Mouse (Mus musculus) spleen, postnatal 10 days (tissue): ENCODE data around the gene Tmem198.

ENCODE experiments used
- DNase-seq, 2 experiments: peaks; one replicate each; pipeline ENCODE4 v3.0.0; 2021 to 2022; ENCODE audit warnings: low spot score in 2 of 2

The Tmem198 gene

GRCm38 (mm10) chr1:75487405-75488161, 8.3 kb downstream of the Tmem198 start:
- peak in 1 of 2 experiments; percentile 54 for DNase-seq

DNA sequence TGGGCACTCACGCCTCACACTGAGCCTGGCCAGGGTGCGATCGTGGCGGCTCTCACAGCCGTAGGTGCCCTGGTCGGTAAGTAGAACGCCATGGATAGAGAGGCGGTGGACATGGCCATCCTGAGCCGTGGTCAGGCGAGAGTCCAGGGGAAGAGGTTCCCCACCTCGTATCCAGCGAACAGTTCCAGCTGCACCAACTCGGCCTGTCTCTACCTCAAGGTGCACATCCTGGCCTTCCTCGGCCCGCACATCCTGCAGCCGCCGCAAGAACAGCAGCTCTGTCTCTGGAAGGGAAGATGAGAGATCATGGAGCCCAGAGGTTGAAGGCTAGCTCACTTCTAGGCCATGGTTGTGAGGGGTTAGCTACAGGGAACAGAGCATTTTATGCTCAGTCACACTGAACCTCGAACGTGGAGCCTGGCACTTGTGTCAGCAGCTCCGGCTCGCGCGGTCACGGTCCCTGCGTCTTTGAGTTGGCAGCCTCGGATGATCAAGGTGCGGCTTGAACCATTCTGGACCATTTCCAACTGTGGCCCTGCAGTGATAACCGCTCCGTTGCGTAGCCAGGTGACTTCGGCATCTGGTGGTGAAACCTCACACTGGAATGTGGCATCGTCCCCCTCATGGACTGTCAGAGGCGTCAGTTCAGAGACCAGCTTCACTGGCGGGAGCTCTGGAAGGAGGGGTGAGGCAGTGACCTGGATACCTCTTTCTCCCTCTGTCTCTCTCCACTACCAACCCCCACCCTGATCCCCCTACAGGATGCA, 11.6 kb downstream of the Tmem198 start:
- DNase-seq, result no peak

- no peak for DNase-seq
These were observed 13.3 kb downstream of the Tmem198 start for GRCm38 (mm10) chr1:75492579-75493170.

GRCm38 (mm10) chr1:75494878-75495548, 15.7 kb downstream of the Tmem198 start:
- DNase-seq, result no peak

- no peak for DNase-seq
These were observed 19.6 kb downstream of the Tmem198 start for GRCm38 (mm10) chr1:75498897-75499296.

DNA sequence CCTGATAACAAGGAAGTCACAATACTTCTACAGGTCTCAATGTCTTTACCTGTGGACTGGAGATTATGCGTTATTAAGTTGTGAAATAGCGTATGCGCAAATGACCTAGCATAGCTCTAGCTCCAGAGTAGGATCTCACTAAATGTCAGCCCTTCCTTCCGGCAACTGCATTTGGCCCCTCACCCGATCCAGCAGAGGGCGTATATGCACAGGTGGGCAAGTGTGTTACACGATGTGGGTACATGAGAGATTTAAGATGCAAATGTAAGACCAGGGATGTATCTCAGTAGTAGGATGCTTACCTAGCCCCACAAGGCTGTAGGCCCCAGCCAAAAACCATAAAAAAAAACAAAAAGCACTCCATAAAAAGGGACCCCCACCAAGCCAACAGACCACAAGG, 20.1 kb downstream of the Tmem198 start:
- DNase-seq, result no peak

- DNase-seq, result no peak
These were observed 22.6 kb downstream of the Tmem198 start for GRCm38 (mm10) chr1:75501905-75502304.

- DNase-seq, result no peak
These were observed 23.8 kb downstream of the Tmem198 start for GRCm38 (mm10) chr1:75502945-75503650.

DNA sequence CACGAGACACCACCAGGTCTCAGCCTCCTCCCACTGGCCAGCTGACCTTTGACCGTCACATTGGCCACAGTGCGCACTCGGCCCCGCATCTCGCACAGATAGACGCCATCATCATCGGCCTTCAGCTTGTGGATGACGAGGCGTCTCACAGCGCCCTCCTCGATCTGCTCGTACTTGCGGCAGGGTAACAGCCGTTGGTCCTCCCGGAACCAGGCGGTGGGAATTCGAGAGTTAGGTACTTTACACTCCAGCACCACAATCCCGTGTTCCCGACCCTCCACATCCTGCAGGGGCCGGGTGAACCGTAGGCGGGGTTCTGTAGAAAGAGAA, 24.3 kb downstream of the Tmem198 start:
- no peak for DNase-seq

- DNase-seq, result no peak
These were observed 25.1 kb downstream of the Tmem198 start for GRCm38 (mm10) chr1:75504256-75505045.

- no peak for DNase-seq
These were observed 26.0 kb downstream of the Tmem198 start for GRCm38 (mm10) chr1:75505159-75505955.

DNA sequence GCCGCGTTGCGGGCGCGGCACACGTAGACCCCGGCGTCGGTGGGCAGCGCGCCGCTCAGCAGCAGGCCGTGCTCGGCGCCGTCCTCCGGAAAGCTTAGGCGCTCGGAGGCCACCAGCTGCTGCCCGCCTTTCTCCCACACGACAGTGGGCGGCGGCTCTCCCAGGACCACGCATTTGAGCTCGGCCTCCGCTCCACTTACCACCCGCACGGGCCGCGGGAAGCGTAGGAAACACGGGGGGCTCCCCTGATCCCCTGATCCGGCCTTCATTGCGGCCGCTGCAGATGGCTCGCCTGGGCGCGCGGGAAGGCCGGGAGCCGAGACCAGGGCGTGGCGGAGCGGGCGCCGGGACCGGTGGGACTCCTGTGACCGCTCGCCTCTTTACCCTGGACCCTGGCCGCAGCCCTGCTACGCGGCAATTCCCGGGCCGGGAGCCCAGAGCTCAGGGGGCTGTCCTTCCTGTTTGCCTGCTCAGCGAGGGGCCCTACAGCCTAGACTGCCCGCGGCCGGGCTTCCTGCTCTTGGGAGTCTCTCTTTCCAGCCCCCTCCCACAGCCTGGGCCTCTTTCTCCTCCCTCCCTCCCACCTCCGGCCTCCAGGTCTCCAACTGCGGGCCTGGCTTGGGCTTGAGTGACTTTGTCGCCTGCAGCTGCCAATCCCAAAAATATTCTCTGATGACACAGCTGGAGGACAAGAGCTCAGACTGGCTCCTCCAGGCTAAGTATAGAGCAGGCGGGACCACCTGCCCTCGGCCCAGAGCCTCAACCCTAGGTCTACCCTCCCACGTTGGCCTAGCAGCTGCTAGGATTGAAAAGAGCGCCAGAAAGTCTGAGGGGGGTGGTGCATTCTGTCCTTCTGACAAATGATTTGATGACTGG, 26.9 kb downstream of the Tmem198 start, which contains the start of gene Obsl1:
Gene Obsl1, minus strand, starts transcription at position 497 of the 876 bp plus-strand sequence.
- DNase-seq, result no peak

DNA sequence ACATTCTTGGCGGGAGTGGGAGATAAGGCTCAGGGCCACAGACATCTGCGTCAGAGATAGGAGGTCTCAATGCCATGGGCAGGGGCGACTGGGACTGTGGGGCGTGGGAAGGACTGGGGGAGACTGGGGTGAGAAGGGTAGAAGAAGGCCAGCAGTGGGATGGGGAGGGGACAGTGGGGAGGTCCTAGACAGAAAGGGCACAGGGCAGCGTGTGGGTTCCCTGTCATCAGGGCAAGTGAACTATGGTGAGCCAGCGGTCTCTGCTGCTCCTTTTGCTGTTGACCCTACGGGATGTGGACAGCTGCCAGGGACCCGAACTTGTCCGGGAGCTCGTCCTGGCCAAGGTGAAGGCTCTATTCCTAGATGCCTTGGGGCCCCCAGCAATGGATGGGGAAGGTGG, 27.7 kb downstream of the Tmem198 start, which contains the start of gene Inha:
Gene Inha, plus strand, starts transcription at position 72 of the 400 bp plus-strand sequence.
- no peak for DNase-seq

DNA sequence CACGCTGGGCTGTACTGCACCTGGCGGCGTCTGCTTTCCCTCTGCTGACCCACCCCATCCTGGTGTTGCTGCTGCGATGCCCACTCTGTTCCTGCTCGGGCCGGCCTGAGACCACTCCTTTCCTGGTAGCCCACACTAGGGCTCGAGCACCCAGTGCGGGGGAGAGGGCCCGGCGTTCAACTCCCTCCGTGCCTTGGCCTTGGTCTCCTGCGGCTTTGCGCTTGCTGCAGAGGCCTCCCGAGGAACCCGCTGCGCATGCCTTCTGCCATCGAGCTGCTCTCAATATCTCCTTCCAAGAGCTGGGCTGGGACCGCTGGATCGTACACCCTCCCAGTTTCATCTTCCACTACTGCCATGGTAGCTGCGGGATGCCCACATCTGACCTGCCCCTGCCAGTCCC, 30.3 kb downstream of the Tmem198 start:
- DNase-seq, result no peak

- DNase-seq, result no peak
These were observed 30.8 kb downstream of the Tmem198 start for GRCm38 (mm10) chr1:75510154-75510553.

GRCm38 (mm10) chr1:75511437-75512210, 32.3 kb downstream of the Tmem198 start:
- DNase-seq, result no peak

DNA sequence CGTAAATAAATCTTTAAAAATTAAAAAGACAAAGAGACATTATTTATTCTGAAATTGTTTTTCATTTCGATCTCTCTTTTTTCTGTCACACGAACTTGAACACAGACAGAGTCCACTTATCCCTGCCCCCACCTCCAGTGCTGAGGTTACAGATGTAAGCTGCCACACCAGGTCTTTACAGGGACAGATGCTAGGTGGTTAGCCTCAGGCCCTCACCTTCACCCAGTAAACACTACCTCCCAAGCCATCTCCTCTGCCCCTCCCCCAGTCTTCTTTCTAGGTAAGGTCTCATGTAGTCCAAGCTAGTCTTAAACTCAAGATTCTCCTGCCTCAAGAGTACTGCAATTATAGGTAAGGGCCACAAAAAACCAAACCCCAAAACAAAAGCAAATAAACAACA, 33.2 kb downstream of the Tmem198 start:
- no peak for DNase-seq
